Mouse (Mus musculus) adrenal gland, adult 18-20 months (tissue): ENCODE measurements around the gene Sec11a. TPM values are rescaled to one million over a fixed set of nuclear protein-coding genes. Genes with fewer than 3 reads are reported as not detected.
"Not testable (repeated sequence)": the region's sequence is repeated elsewhere in the genome, so short reads cannot be mapped to it uniquely, and the experiment has no call there.

Experiments
- DNase-seq, 2 experiments: peaks; one replicate each; pipeline ENCODE4 v3.0.0; 2021 to 2022; ENCODE audit warnings: low spot score in 2 of 2
- long read RNA-seq, 2 experiments: library from polyadenylated mRNA; stranded (forward); transcript quantifications; one replicate each; pipeline ENCODE4 v2.0.0; 2021
- total RNA-seq, 2 experiments: library from RNA; stranded (reverse); gene quantifications; 1 replicate in 1 of 2; 2 replicates in 1 of 2; pipeline ENCODE4 v1.2.3; 2021

Sec11a gene
- total RNA-seq, result 10 to 100 TPM; 91.6 to 94.5 TPM
- long read RNA-seq, experiment 1, transcript Sec11a-201 (6 exons, 1,345 nt), result major isoform, 34 of 34 reads
- long read RNA-seq, experiment 1, partial matches to known transcripts, result 0 of 34 reads
- long read RNA-seq, experiment 1, other reads (novel, unspliced or antisense), result 0 of 34 reads
- long read RNA-seq, experiment 2, transcript Sec11a-201 (6 exons, 1,345 nt), result major isoform, 120 of 124 reads
- long read RNA-seq, experiment 2, partial matches to known transcripts, result 3 of 124 reads
- long read RNA-seq, experiment 2, other reads (novel, unspliced or antisense), result 1 of 124 reads

GRCm38 (mm10) chr7:80947445-80948350, at the start of gene Sec11a:
TSS of gene Sec11a (minus strand) at chr7:80947780.
- peak; percentile 87 to 91 for DNase-seq

- DNase-seq, result no peak
Measured at GRCm38 (mm10) chr7:80995266-80996146, 47.9 kb upstream of the Sec11a start.

GRCm38 (mm10) chr7:80994663-80995005, 47.1 kb upstream of the Sec11a start:
- no peak for DNase-seq

GRCm38 (mm10) chr7:80993834-80994662, 46.5 kb upstream of the Sec11a start:
- DNase-seq, result peak in 1 of 2 experiments; percentile 25

GRCm38 (mm10) chr7:80992980-80993833, 45.6 kb upstream of the Sec11a start, which contains the start of gene Zfp592:
TSS of gene Zfp592 (plus strand) at chr7:80993681.
- peak; percentile 85 to 87 for DNase-seq

GRCm38 (mm10) chr7:80992631-80992979, 45.0 kb upstream of the Sec11a start:
- no peak for DNase-seq

- no peak for DNase-seq
Measured at GRCm38 (mm10) chr7:80992063-80992462, 44.5 kb upstream of the Sec11a start.

- no peak for DNase-seq
Measured at GRCm38 (mm10) chr7:80991589-80991988, 44.0 kb upstream of the Sec11a start.

- DNase-seq, result no peak
Measured at GRCm38 (mm10) chr7:80990276-80990675, 42.7 kb upstream of the Sec11a start.

GRCm38 (mm10) chr7:80987805-80988625, 40.4 kb upstream of the Sec11a start:
- DNase-seq, result no peak

- DNase-seq, result no peak
Measured at GRCm38 (mm10) chr7:80986458-80987187, 39.0 kb upstream of the Sec11a start.

GRCm38 (mm10) chr7:80980566-80980965, 33.0 kb upstream of the Sec11a start:
- DNase-seq, result no peak

- not testable (repeated sequence) for DNase-seq
Measured at GRCm38 (mm10) chr7:80973638-80974015, 26.0 kb upstream of the Sec11a start.

- DNase-seq, result not testable (repeated sequence)
Measured at GRCm38 (mm10) chr7:80972920-80973637, 25.5 kb upstream of the Sec11a start.

- no peak for DNase-seq
Measured at GRCm38 (mm10) chr7:80972082-80972481, 24.5 kb upstream of the Sec11a start.

- no peak for DNase-seq
Measured at GRCm38 (mm10) chr7:80971419-80971818, 23.8 kb upstream of the Sec11a start.

- DNase-seq, result peak in 1 of 2 experiments; percentile 22
Measured at GRCm38 (mm10) chr7:80970913-80971312, 23.3 kb upstream of the Sec11a start.
